Mouse (Mus musculus) cerebellum, adult 18-20 months (tissue): ENCODE results near the gene Uxt.
A peak's percentile ranks its signal among the peaks of the same experiment; 100 is the strongest.

Experiments
- DNase-seq, 2 experiments: peaks; one replicate each; pipeline ENCODE4 v3.0.0; 2021

Gene Uxt

GRCm38 (mm10) chrX:20961477-20962378, at the start of gene Uxt:
Uxt (minus strand) TSS chrX:20962017.
- peak; percentile 88 to 90 for DNase-seq

- no peak for DNase-seq
Observed at GRCm38 (mm10) chrX:20980901-20981300, 19.1 kb upstream of the Uxt start.

GRCm38 (mm10) chrX:20950191-20950880, 11.5 kb downstream of the Uxt start, which contains the start of gene Elk1:
Elk1 (minus strand) TSS chrX:20950608.
- peak; percentile 78 to 88 for DNase-seq

GRCm38 (mm10) chrX:20946055-20946454, 15.8 kb downstream of the Uxt start:
- peak; percentile 66 for DNase-seq

- no peak for DNase-seq
Observed at GRCm38 (mm10) chrX:20931963-20932362, 29.9 kb downstream of the Uxt start.

- DNase-seq = no peak
Observed at GRCm38 (mm10) chrX:20931364-20931763, 30.5 kb downstream of the Uxt start, which contains the start of gene Cfp. Cfp (minus strand) TSS chrX:20931555.

GRCm38 (mm10) chrX:20929859-20930258, 32.0 kb downstream of the Uxt start:
- DNase-seq = no peak

GRCm38 (mm10) chrX:20924976-20925375, 36.8 kb downstream of the Uxt start:
- DNase-seq = no peak

GRCm38 (mm10) chrX:20923506-20923905, 38.3 kb downstream of the Uxt start:
- DNase-seq = no peak

GRCm38 (mm10) chrX:20921366-20921765, 40.5 kb downstream of the Uxt start:
- DNase-seq = no peak

- DNase-seq = peak; percentile 87 to 91
Observed at GRCm38 (mm10) chrX:20920844-20921364, 40.9 kb downstream of the Uxt start, which contains the start of gene Syn1. Syn1 (minus strand) TSS chrX:20921004.

GRCm38 (mm10) chrX:20920249-20920843, 41.5 kb downstream of the Uxt start:
- no peak for DNase-seq

- no peak for DNase-seq
Observed at GRCm38 (mm10) chrX:20915075-20915474, 46.7 kb downstream of the Uxt start.

- DNase-seq = no peak
Observed at GRCm38 (mm10) chrX:20913726-20914125, 48.1 kb downstream of the Uxt start.

- no peak for DNase-seq
Observed at GRCm38 (mm10) chrX:20910074-20910473, 51.7 kb downstream of the Uxt start.
